Mouse (Mus musculus): ENCODE data around the gene Cnot8. TPM values are rescaled to one million over a fixed set of nuclear protein-coding genes. Genes with fewer than 3 reads are reported as not detected.

Cnot8 gene
- polyA plus RNA-seq, 2 experiments from 2014 or later, result 89.2 to 97.8 TPM

- ATAC-seq, result peak; percentile 22
Observed at GRCm38 (mm10) chr11:58104351-58104791, 418 bp downstream of the Cnot8 start.

- ATAC-seq, result no peak
Observed at GRCm38 (mm10) chr11:58107009-58107408, 3.1 kb downstream of the Cnot8 start.

GRCm38 (mm10) chr11:58107664-58108337 lies 3.8 kb downstream of the Cnot8 start:
- ATAC-seq, result no peak

GRCm38 (mm10) chr11:58116560-58116959 lies 12.6 kb downstream of the Cnot8 start:
- no peak for ATAC-seq

- no peak for ATAC-seq
Observed at GRCm38 (mm10) chr11:58117044-58117652, 13.2 kb downstream of the Cnot8 start.

- no peak for ATAC-seq
Observed at GRCm38 (mm10) chr11:58120655-58121054, 16.7 kb downstream of the Cnot8 start.

GRCm38 (mm10) chr11:58121351-58121750 lies 17.4 kb downstream of the Cnot8 start:
- no peak for ATAC-seq

- no peak for ATAC-seq
Observed at GRCm38 (mm10) chr11:58123711-58124110, 19.8 kb downstream of the Cnot8 start.

- ATAC-seq, result no peak
Observed at GRCm38 (mm10) chr11:58125021-58125420, 21.1 kb downstream of the Cnot8 start.

GRCm38 (mm10) chr11:58126397-58127160 lies 22.6 kb downstream of the Cnot8 start:
- no peak for ATAC-seq

GRCm38 (mm10) chr11:58127544-58127943 lies 23.6 kb downstream of the Cnot8 start:
- no peak for ATAC-seq

- ATAC-seq, result no peak
Observed at GRCm38 (mm10) chr11:58129302-58129843, 25.4 kb downstream of the Cnot8 start.

GRCm38 (mm10) chr11:58132026-58132425 lies 28.1 kb downstream of the Cnot8 start:
- ATAC-seq, result no peak

- peak; percentile 49 for ATAC-seq
Observed at GRCm38 (mm10) chr11:58134869-58135268, 30.9 kb downstream of the Cnot8 start.

- ATAC-seq, result no peak
Observed at GRCm38 (mm10) chr11:58135296-58135695, 31.3 kb downstream of the Cnot8 start.

GRCm38 (mm10) chr11:58136677-58137076 lies 32.7 kb downstream of the Cnot8 start:
- no peak for ATAC-seq

- no peak for ATAC-seq
Observed at GRCm38 (mm10) chr11:58138821-58139220, 34.9 kb downstream of the Cnot8 start.

- ATAC-seq, result peak; percentile 63
Observed at GRCm38 (mm10) chr11:58139466-58139865, 35.5 kb downstream of the Cnot8 start.

- ATAC-seq, result no peak
Observed at GRCm38 (mm10) chr11:58143704-58144426, 39.9 kb downstream of the Cnot8 start.

- ATAC-seq, result no peak
Observed at GRCm38 (mm10) chr11:58146241-58146640, 42.3 kb downstream of the Cnot8 start.

GRCm38 (mm10) chr11:58155458-58155857 lies 51.5 kb downstream of the Cnot8 start:
- no peak for ATAC-seq

- no peak for ATAC-seq
Observed at GRCm38 (mm10) chr11:58156871-58157270, 52.9 kb downstream of the Cnot8 start.

- no peak for ATAC-seq
Observed at GRCm38 (mm10) chr11:58165072-58165471, 61.1 kb downstream of the Cnot8 start.

Data from CD4-positive, CD25-positive, alpha-beta regulatory T cell, adult 4 months (primary cell).